Mouse (Mus musculus) hindbrain, embryonic 16.5 days (tissue): ENCODE data around the gene Nck1. TPM values are rescaled to one million over a fixed set of nuclear protein-coding genes. Genes with fewer than 3 reads are reported as not detected.

Experiments used
- ATAC-seq: fragments of 200-750 bp; cut with Nextera tagmentation; 2 replicates; pipeline ENCODE4 v1.8.0; 2017; ENCODE audit warnings: moderate TSS enrichment, moderate library complexity
- H3K27ac ChIP-seq: fragments of 300-500 bp; sonication (generic); 2 replicates; pipeline ENCODE4 v1.5.1; 2014; ENCODE audit warnings: low read depth, mild to moderate bottlenecking, control low read depth, low read length, moderate library complexity
- H3K27me3 ChIP-seq: fragments of 300-500 bp; sonication (generic); replicated peaks from 2 replicates; pipeline ENCODE4 v1.6.1; 2014; ENCODE audit warnings: low read length; ENCODE audit not compliant: control insufficient read depth, insufficient read depth
- H3K36me3 ChIP-seq: fragments of 300-500 bp; sonication (generic); 2 replicates; pipeline ENCODE4 v1.6.1; 2014; ENCODE audit warnings: mild to moderate bottlenecking, low read length, moderate library complexity, mixed read lengths; ENCODE audit not compliant: control insufficient read depth, insufficient read depth
- H3K4me1 ChIP-seq: fragments of 300-500 bp; sonication (generic); 2 replicates; pipeline ENCODE4 v1.6.1; 2014; ENCODE audit warnings: low read depth, low read length; ENCODE audit not compliant: control insufficient read depth, insufficient read depth
- H3K4me2 ChIP-seq: fragments of 300-500 bp; sonication (generic); 2 replicates; pipeline ENCODE4 v1.6.1; 2014; ENCODE audit warnings: mild to moderate bottlenecking, low read length, control low read depth, moderate library complexity
- H3K4me3 ChIP-seq: fragments of 300-500 bp; sonication (generic); 2 replicates; pipeline ENCODE4 v1.5.1; 2014; ENCODE audit warnings: mild to moderate bottlenecking, low read length, control low read depth, moderate library complexity
- H3K9ac ChIP-seq: fragments of 300-500 bp; sonication (generic); 2 replicates; pipeline ENCODE4 v1.6.1; 2014; ENCODE audit warnings: low read depth, mild to moderate bottlenecking, control low read depth, low read length, moderate library complexity
- H3K9me3 ChIP-seq: fragments of 300-500 bp; sonication (generic); 2 replicates; pipeline ENCODE4 v1.6.1; 2014; ENCODE audit warnings: mild to moderate bottlenecking, low read length, moderate library complexity; ENCODE audit not compliant: control insufficient read depth
- WGBS: fragments of 180-500 bp; shearing (Covaris S2); extraction: QIAGEN DNeasy Blood & Tissue Kit; methylation state at CpG from one replicate; pipeline ENCODE4 v1.1.7; 2014; 5-methylcytosine and 5-hydroxymethylcytosine counted together
- polyA plus RNA-seq: library from polyadenylated mRNA; unstranded; fragments of >200 nt; fragmentation: Nextera tagmentation; extraction: Ambion mirVana; gene quantifications from 2 replicates; pipeline ENCODE4 v1.2.1, GENCODE M21; 2015

Gene Nck1
- polyA plus RNA-seq, 1 experiment from 2014 or later: 60.3 TPM

GRCm38 (mm10) chr9:100454664-100454993, 91.3 kb downstream of the Nck1 start:
- Histone ChIP-seq H3K9me3 (no peaks in the 10 kb centered on the region), H3K27me3 (no peaks in the 10 kb centered on the region), H3K36me3 (no peaks in the 10 kb centered on the region), H3K27ac (no peak overlapping the region), H3K4me2 (peak overlapping the region; percentile 54), H3K4me3 (peak overlapping the region; percentile 27), H3K9ac (peak overlapping the region; percentile 15; the same call in 1 of the 2 replicates), H3K4me1 (peaks cover 4% of the 10 kb centered on the region; the same call in 1 of the 2 replicates)
- WGBS: 19% methylated on average over 9 of the region's 9 CpGs
- 0 out of 2 replicates have a peak, but pooled peaks have one; percentile 8 for ATAC-seq

- WGBS: 7% methylated on average over 24 of the region's 25 CpGs
- Histone ChIP-seq H3K36me3 (no peaks in the 10 kb centered on the region), H3K4me2 (peak overlapping the region; percentile 54), H3K27me3 (no peaks in the 10 kb centered on the region), H3K27ac (no peak overlapping the region), H3K9ac (peak overlapping the region; percentile 15; the same call in 1 of the 2 replicates), H3K9me3 (no peaks in the 10 kb centered on the region), H3K4me1 (peaks cover 4% of the 10 kb centered on the region; the same call in 1 of the 2 replicates), H3K4me3 (peak overlapping the region; percentile 27)
- peak; percentile 44 for ATAC-seq
Measured at GRCm38 (mm10) chr9:100453944-100454663, 91.8 kb downstream of the Nck1 start.

- ATAC-seq: 0 out of 2 replicates have a peak, but pooled peaks have one; percentile 14
- Histone ChIP-seq H3K4me3 (no peak overlapping the region), H3K9ac (no peak overlapping the region), H3K4me2 (no peak overlapping the region), H3K27me3 (no peaks in the 10 kb centered on the region), H3K9me3 (no peaks in the 10 kb centered on the region), H3K36me3 (no peaks in the 10 kb centered on the region), H3K4me1 (peaks cover 4% of the 10 kb centered on the region; the same call in 1 of the 2 replicates), H3K27ac (no peak overlapping the region)
- WGBS: 68% methylated on average over 6 of the region's 6 CpGs
Measured at GRCm38 (mm10) chr9:100452432-100452831, 93.5 kb downstream of the Nck1 start.

- Histone ChIP-seq H3K4me1 (0 out of 2 replicates have a peak, but pooled peaks cover 2% of the 10 kb centered on the region), H3K4me2 (peak overlapping the region; percentile 94), H3K27ac (peak overlapping the region; percentile 83), H3K9me3 (no peaks in the 10 kb centered on the region), H3K27me3 (no peaks in the 10 kb centered on the region), H3K36me3 (no peaks in the 10 kb centered on the region), H3K9ac (peak overlapping the region; percentile 70), H3K4me3 (peak overlapping the region; percentile 60)
- peak; percentile 90 for ATAC-seq
- under 1% methylated on average over 32 of the region's 32 CpGs for WGBS
Measured at GRCm38 (mm10) chr9:100446059-100446686, 99.8 kb downstream of the Nck1 start.

Other genes with a start within 250 kb of the Nck1 start
- 0.66 and 1.1 TPM in 2 replicates for gene Il20rb, start 59.3 kb downstream of the Nck1 start, polyA plus RNA-seq
- gene Slc35g2, start 25.0 kb upstream of the Nck1 start, polyA plus RNA-seq: 24.3 and 33.0 TPM in 2 replicates
- 21.9 and 23.4 TPM in 2 replicates for gene Stag1, start 51.7 kb upstream of the Nck1 start, polyA plus RNA-seq